Mouse (Mus musculus): ENCODE results near the gene Irak1. TPM values are rescaled to one million over a fixed set of nuclear protein-coding genes. Genes with fewer than 3 reads are reported as not detected.

Gene Irak1
- polyA plus RNA-seq, 2 experiments, result 15.5 to 19.9 TPM

GRCm38 (mm10) chrX:73972774-73973173 lies 50.9 kb downstream of the Irak1 start:
- ATAC-seq (ENCODE audit: insufficient read depth), result no peak
- no peak for TF ChIP-seq CTCF (IDR thresholded peaks at IDR 0.05; ENCODE audit: low read depth)
- no peak for TF ChIP-seq EP300 (IDR thresholded peaks at IDR 0.05; ENCODE audit: low read depth)
- H3K9ac ChIP-seq (replicated peaks), result no peak overlapping the region
- no peaks in the 10 kb centered on the region for H3K27me3 ChIP-seq (ENCODE audit: control insufficient read depth, insufficient read depth, low read length)
- WGBS (ENCODE audit: insufficient replicate concordance), result 37% methylated on average over 4 of the region's 4 CpGs
- no peaks in the 10 kb centered on the region for H3K9me3 ChIP-seq (ENCODE audit: control insufficient read depth, low read length)
- H3K4me1 ChIP-seq (replicated peaks; ENCODE audit: control insufficient read depth in 2 of 2, insufficient read depth in 2 of 2, low read length in 1 of 2), result peaks cover 26 to 30% of the 10 kb centered on the region in 2 experiments
- no peaks in the 10 kb centered on the region for H3K36me3 ChIP-seq (replicated peaks; ENCODE audit: control insufficient read depth, insufficient read depth, low read depth)
- H3K4me3 ChIP-seq (ENCODE audit: insufficient read depth in 1 of 2, low read depth in 2 of 2, low read length in 2 of 2), result no peak overlapping the region
- H3K4me2 ChIP-seq (ENCODE audit: low read depth), result no peak overlapping the region
- H3K27ac ChIP-seq, result no peak overlapping the region
- no peak for DNase-seq (ENCODE audit: low read depth in 3 of 3, low spot score in 3 of 3)

- H3K27me3 ChIP-seq (ENCODE audit: control insufficient read depth, insufficient read depth, low read length), result no peaks in the 10 kb centered on the region
- ATAC-seq (ENCODE audit: insufficient read depth), result peak; percentile 36
Observed at GRCm38 (mm10) chrX:73970781-73971180, 52.9 kb downstream of the Irak1 start.

GRCm38 (mm10) chrX:73969729-73970128 lies 54.0 kb downstream of the Irak1 start:
- no peaks in the 10 kb centered on the region for H3K9me3 ChIP-seq (ENCODE audit: control insufficient read depth, low read length)
- WGBS (ENCODE audit: insufficient replicate concordance), result 17% methylated on average over 2 of the region's 2 CpGs
- ATAC-seq (ENCODE audit: insufficient read depth), result peak; percentile 52
- H3K4me3 ChIP-seq (ENCODE audit: insufficient read depth in 1 of 2, low read depth in 2 of 2, low read length in 2 of 2), result no peak overlapping the region
- H3K36me3 ChIP-seq (replicated peaks; ENCODE audit: control insufficient read depth, insufficient read depth, low read depth), result no peaks in the 10 kb centered on the region
- H3K9ac ChIP-seq (replicated peaks), result peak overlapping the region; percentile 55
- DNase-seq (ENCODE audit: low read depth in 3 of 3, low spot score in 3 of 3), result peak; percentile 67 to 72 (median 69)
- H3K4me2 ChIP-seq (ENCODE audit: low read depth), result peak overlapping the region; percentile 75
- H3K27me3 ChIP-seq (ENCODE audit: control insufficient read depth, insufficient read depth, low read length), result no peaks in the 10 kb centered on the region
- H3K4me1 ChIP-seq (replicated peaks; ENCODE audit: control insufficient read depth in 2 of 2, insufficient read depth in 2 of 2, low read length in 1 of 2), result peaks cover 26 to 30% of the 10 kb centered on the region in 2 experiments
- TF ChIP-seq EP300 (IDR thresholded peaks at IDR 0.05; ENCODE audit: low read depth) (peak; percentile 80), CTCF (IDR thresholded peaks at IDR 0.05; ENCODE audit: low read depth) (no peak)
- H3K27ac ChIP-seq, result peak overlapping the region; percentile 88

More at GRCm38 (mm10) chrX:73970781-73971180, 52.9 kb downstream of the Irak1 start:
- Histone ChIP-seq H3K27ac (peak overlapping the region; percentile 88), H3K9ac (replicated peaks) (peak overlapping the region; percentile 50), H3K4me1 (replicated peaks; ENCODE audit: control insufficient read depth in 2 of 2, insufficient read depth in 2 of 2, low read length in 1 of 2) (peaks cover 26 to 30% of the 10 kb centered on the region in 2 experiments), H3K4me3 (ENCODE audit: insufficient read depth in 1 of 2, low read depth in 2 of 2, low read length in 2 of 2) (no peak overlapping the region), H3K36me3 (replicated peaks; ENCODE audit: control insufficient read depth, insufficient read depth, low read depth) (no peaks in the 10 kb centered on the region), H3K9me3 (ENCODE audit: control insufficient read depth, low read length) (no peaks in the 10 kb centered on the region), H3K4me2 (ENCODE audit: low read depth) (peak overlapping the region; percentile 75)
- DNase-seq (ENCODE audit: low read depth in 3 of 3, low spot score in 3 of 3), result peak in 1 of 3 experiments; percentile 61
- TF ChIP-seq EP300 (IDR thresholded peaks at IDR 0.05; ENCODE audit: low read depth) (peak; percentile 76), CTCF (IDR thresholded peaks at IDR 0.05; ENCODE audit: low read depth) (no peak)

- Histone ChIP-seq H3K4me2 (ENCODE audit: low read depth) (peak overlapping the region; percentile 75), H3K27ac (peak overlapping the region; percentile 88), H3K27me3 (ENCODE audit: control insufficient read depth, insufficient read depth, low read length) (no peaks in the 10 kb centered on the region), H3K4me1 (replicated peaks; ENCODE audit: control insufficient read depth in 2 of 2, insufficient read depth in 2 of 2, low read length in 1 of 2) (peaks cover 26 to 32% of the 10 kb centered on the region in 2 experiments), H3K9ac (replicated peaks) (peak overlapping the region; percentile 55), H3K36me3 (replicated peaks; ENCODE audit: control insufficient read depth, insufficient read depth, low read depth) (peaks cover under 1% of the 10 kb centered on the region; the same call in 1 of the 2 replicates), H3K9me3 (ENCODE audit: control insufficient read depth, low read length) (no peaks in the 10 kb centered on the region), H3K4me3 (ENCODE audit: insufficient read depth in 1 of 2, low read depth in 2 of 2, low read length in 2 of 2) (no peak overlapping the region)
- DNase-seq (ENCODE audit: low read depth in 3 of 3, low spot score in 3 of 3) (no peak), ATAC-seq (ENCODE audit: insufficient read depth) (peak; percentile 29; the same call in 1 of the 2 replicates)
- TF ChIP-seq CTCF (IDR thresholded peaks at IDR 0.05; ENCODE audit: low read depth), result no peak
- peak; percentile 56 for TF ChIP-seq EP300 (IDR thresholded peaks at IDR 0.05; ENCODE audit: low read depth)
- 40% methylated on average over 1 of the region's 1 CpGs for WGBS (ENCODE audit: insufficient replicate concordance)
Observed at GRCm38 (mm10) chrX:73969167-73969566, 54.6 kb downstream of the Irak1 start.

- Histone ChIP-seq H3K36me3 (replicated peaks; ENCODE audit: control insufficient read depth, insufficient read depth, low read depth) (peaks cover 9% of the 10 kb centered on the region), H3K4me2 (ENCODE audit: low read depth) (peak overlapping the region; percentile 75), H3K4me1 (replicated peaks; ENCODE audit: control insufficient read depth in 2 of 2, insufficient read depth in 2 of 2, low read length in 1 of 2) (peaks cover 34 to 46% of the 10 kb centered on the region in 2 experiments), H3K27ac (peak overlapping the region; percentile 88), H3K9me3 (ENCODE audit: control insufficient read depth, low read length) (no peaks in the 10 kb centered on the region), H3K27me3 (ENCODE audit: control insufficient read depth, insufficient read depth, low read length) (no peaks in the 10 kb centered on the region), H3K9ac (replicated peaks) (peak overlapping the region; percentile 83), H3K4me3 (ENCODE audit: insufficient read depth in 1 of 2, low read depth in 2 of 2, low read length in 2 of 2) (peak overlapping the region; percentile 90 to 99)
- WGBS (ENCODE audit: insufficient replicate concordance), result 9% methylated on average over 59 of the region's 60 CpGs
- 0 out of 2 replicates have a peak, but pooled peaks have one; percentile 32 for TF ChIP-seq EP300 (IDR thresholded peaks at IDR 0.05; ENCODE audit: low read depth)
- TF ChIP-seq CTCF (IDR thresholded peaks at IDR 0.05; ENCODE audit: low read depth), result no peak
- peak; percentile 71 for ATAC-seq (ENCODE audit: insufficient read depth)
- DNase-seq (ENCODE audit: low read depth in 3 of 3, low spot score in 3 of 3), result peak; percentile 78 to 85 (median 80)
Observed at GRCm38 (mm10) chrX:73967177-73968075, 56.3 kb downstream of the Irak1 start.

Measured in liver, embryonic 14.5 days (tissue).